Mouse (Mus musculus): Measurements from ENCODE around the gene Zfyve9.

DNA sequence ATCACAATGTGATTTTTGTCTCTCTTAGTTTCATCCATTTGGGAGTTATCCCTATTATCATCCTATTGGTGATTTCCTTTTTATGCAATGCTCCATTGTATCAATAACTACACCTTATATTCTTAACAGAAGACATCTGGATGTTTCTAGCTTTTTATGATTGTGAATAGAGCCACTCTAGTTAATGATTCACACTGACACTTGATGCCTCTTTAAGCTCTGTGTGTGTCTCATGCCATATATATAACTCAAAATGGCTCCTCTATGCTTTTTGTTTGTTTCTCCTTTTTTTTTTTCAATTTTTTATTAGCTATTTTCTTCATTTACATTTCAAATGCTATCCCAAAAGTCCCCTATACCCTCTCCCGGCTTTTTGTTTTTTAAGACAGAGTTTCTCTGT is 184.8 kb downstream of the Zfyve9 start:
- no peak for TF ChIP-seq POLR2A (IDR thresholded peaks at IDR 0.05; ENCODE audit: insufficient read depth, low read depth, low read length)
- no peak for TF ChIP-seq CTCF (IDR thresholded peaks at IDR 0.05)
- TF ChIP-seq EP300 (IDR thresholded peaks at IDR 0.05; ENCODE audit: insufficient read depth, low read depth, low read length) = no peak
